Mouse (Mus musculus) hindbrain, embryonic 12.5 days (tissue): ENCODE measurements at regions not wholly inside any gene's neighbourhood (a gene's known extent, or its start where the extent isn't known, plus 50 kb on each side); places are given as distances from the start of the nearest gene placed in this dataset.
"Not testable (repeated sequence)": the region's sequence is repeated elsewhere in the genome, so short reads cannot be mapped to it uniquely, and the experiment has no call there.

Experiments used
- ATAC-seq: fragments of 200-750 bp; cut with Nextera tagmentation; 2 replicates; pipeline ENCODE4 v1.8.0; 2017; ENCODE audit warnings: moderate TSS enrichment; ENCODE audit not compliant: low FRiP score
- H3K27ac ChIP-seq: fragments of 300-500 bp; sonication (generic); 2 replicates; pipeline ENCODE4 v1.5.1; 2016; ENCODE audit warnings: mild to moderate bottlenecking
- H3K27me3 ChIP-seq: fragments of 300-500 bp; sonication (generic); 2 replicates; pipeline ENCODE4 v1.6.1; 2016; ENCODE audit warnings: mild to moderate bottlenecking
- H3K36me3 ChIP-seq: fragments of 300-500 bp; sonication (generic); 2 replicates; pipeline ENCODE4 v1.6.1; 2016; ENCODE audit warnings: mild to moderate bottlenecking
- H3K4me1 ChIP-seq: fragments of 300-500 bp; sonication (generic); 2 replicates; pipeline ENCODE4 v1.6.1; 2016
- H3K4me2 ChIP-seq: fragments of 300-500 bp; sonication (generic); replicated peaks from 2 replicates; pipeline ENCODE4 v1.6.1; 2016; ENCODE audit warnings: mild to moderate bottlenecking
- H3K4me3 ChIP-seq: fragments of 300-500 bp; sonication (generic); 2 replicates; pipeline ENCODE4 v1.5.1; 2016; ENCODE audit warnings: mild to moderate bottlenecking
- H3K9ac ChIP-seq: fragments of 300-500 bp; sonication (generic); 2 replicates; pipeline ENCODE4 v1.6.1; 2016; ENCODE audit warnings: mild to moderate bottlenecking, moderate library complexity
- H3K9me3 ChIP-seq: fragments of 300-500 bp; sonication (generic); replicated peaks from 2 replicates; pipeline ENCODE4 v1.6.1; 2016; ENCODE audit warnings: mild to moderate bottlenecking
- whole genome bisulfite sequencing: fragments of 180-500 bp; shearing (Covaris S2); methylation state at CpG from one replicate; pipeline ENCODE4 v1.1.7; 2016; 5-methylcytosine and 5-hydroxymethylcytosine counted together

GRCm38 (mm10) chr5:91860489-91860888 lies 102.4 kb downstream of the Rchy1 start:
- Histone ChIP-seq H3K27ac (no peak overlapping the region), H3K4me3 (no peak overlapping the region), H3K4me1 (no peaks in the 10 kb centered on the region), H3K4me2 (no peak overlapping the region), H3K36me3 (no peaks in the 10 kb centered on the region), H3K27me3 (no peaks in the 10 kb centered on the region), H3K9ac (no peak overlapping the region), H3K9me3 (no peaks in the 10 kb centered on the region)
- no peak for ATAC-seq
- 80% methylated on average over 2 of the region's 2 CpGs for WGBS

GRCm38 (mm10) chr5:91852330-91852729 lies 110.5 kb downstream of the Rchy1 start:
- Histone ChIP-seq H3K9me3 (no peaks in the 10 kb centered on the region), H3K4me2 (no peak overlapping the region), H3K4me1 (no peaks in the 10 kb centered on the region), H3K9ac (no peak overlapping the region), H3K27me3 (no peaks in the 10 kb centered on the region), H3K36me3 (no peaks in the 10 kb centered on the region), H3K4me3 (no peak overlapping the region), H3K27ac (no peak overlapping the region)
- WGBS = 83% methylated on average over 4 of the region's 4 CpGs
- no peak for ATAC-seq

- H3K4me3 ChIP-seq, H3K36me3 ChIP-seq, H3K27me3 ChIP-seq, H3K4me1 ChIP-seq, H3K9ac ChIP-seq, H3K4me2 ChIP-seq, H3K9me3 ChIP-seq, ATAC-seq, H3K27ac ChIP-seq: not testable (repeated sequence)
- WGBS = 85% methylated on average over 4 of the region's 4 CpGs
Observed at GRCm38 (mm10) chr5:91850862-91851569, 111.9 kb downstream of the Rchy1 start.

GRCm38 (mm10) chr5:91850440-91850839 lies 112.4 kb downstream of the Rchy1 start:
- Histone ChIP-seq H3K9me3 (no peaks in the 10 kb centered on the region), H3K4me2 (no peak overlapping the region), H3K27me3 (no peaks in the 10 kb centered on the region), H3K4me3 (no peak overlapping the region), H3K27ac (no peak overlapping the region), H3K4me1 (no peaks in the 10 kb centered on the region), H3K36me3 (no peaks in the 10 kb centered on the region), H3K9ac (no peak overlapping the region)
- no peak for ATAC-seq
- WGBS = 91% methylated on average over 5 of the region's 5 CpGs

GRCm38 (mm10) chr5:91849533-91849932 lies 113.3 kb downstream of the Rchy1 start:
- no peaks in the 10 kb centered on the region for H3K9me3 ChIP-seq
- H3K4me1 ChIP-seq = no peaks in the 10 kb centered on the region
- no peak overlapping the region for H3K9ac ChIP-seq
- ATAC-seq = no peak
- no peak overlapping the region for H3K4me3 ChIP-seq
- no peak overlapping the region for H3K4me2 ChIP-seq
- no peak overlapping the region for H3K27ac ChIP-seq
- no peaks in the 10 kb centered on the region for H3K36me3 ChIP-seq
- WGBS = 83% methylated on average over 2 of the region's 2 CpGs
- no peaks in the 10 kb centered on the region for H3K27me3 ChIP-seq

- no peaks in the 10 kb centered on the region for H3K9me3 ChIP-seq
- ATAC-seq = no peak
- H3K9ac ChIP-seq = no peak overlapping the region
- no peaks in the 10 kb centered on the region for H3K27me3 ChIP-seq
- no peak overlapping the region for H3K4me3 ChIP-seq
- no peaks in the 10 kb centered on the region for H3K4me1 ChIP-seq
- WGBS = 73% methylated on average over 4 of the region's 4 CpGs
- H3K36me3 ChIP-seq = no peaks in the 10 kb centered on the region
- H3K27ac ChIP-seq = no peak overlapping the region
- H3K4me2 ChIP-seq = no peak overlapping the region
Observed at GRCm38 (mm10) chr5:91849114-91849513, 113.8 kb downstream of the Rchy1 start.

- Histone ChIP-seq H3K4me3 (no peak overlapping the region), H3K9me3 (no peaks in the 10 kb centered on the region), H3K27me3 (no peaks in the 10 kb centered on the region), H3K9ac (no peak overlapping the region), H3K36me3 (no peaks in the 10 kb centered on the region), H3K4me2 (no peak overlapping the region), H3K27ac (no peak overlapping the region), H3K4me1 (no peaks in the 10 kb centered on the region)
- 85% methylated on average over 3 of the region's 3 CpGs for WGBS
- ATAC-seq = no peak
Observed at GRCm38 (mm10) chr5:91848528-91848927, 114.3 kb downstream of the Rchy1 start.

- Histone ChIP-seq H3K4me1 (no peaks in the 10 kb centered on the region), H3K4me3 (no peak overlapping the region), H3K36me3 (no peaks in the 10 kb centered on the region), H3K27ac (no peak overlapping the region), H3K9me3 (no peaks in the 10 kb centered on the region), H3K27me3 (no peaks in the 10 kb centered on the region), H3K9ac (no peak overlapping the region), H3K4me2 (no peak overlapping the region)
- no peak for ATAC-seq
- 88% methylated on average over 4 of the region's 4 CpGs for whole genome bisulfite sequencing
Observed at GRCm38 (mm10) chr5:91843044-91843443, 119.8 kb downstream of the Rchy1 start.

GRCm38 (mm10) chr5:91841066-91841465 lies 121.8 kb downstream of the Rchy1 start:
- Histone ChIP-seq H3K4me1 (no peaks in the 10 kb centered on the region), H3K4me2 (no peak overlapping the region), H3K36me3 (no peaks in the 10 kb centered on the region), H3K27me3 (no peaks in the 10 kb centered on the region), H3K9ac (no peak overlapping the region), H3K4me3 (no peak overlapping the region), H3K9me3 (no peaks in the 10 kb centered on the region), H3K27ac (no peak overlapping the region)
- WGBS = 91% methylated on average over 4 of the region's 4 CpGs
- ATAC-seq = no peak

- Histone ChIP-seq H3K27me3 (no peaks in the 10 kb centered on the region), H3K4me3 (no peak overlapping the region), H3K27ac (no peak overlapping the region), H3K4me2 (no peak overlapping the region), H3K9ac (no peak overlapping the region), H3K36me3 (no peaks in the 10 kb centered on the region), H3K4me1 (no peaks in the 10 kb centered on the region), H3K9me3 (0 out of 2 replicates have a peak, but pooled peaks cover 3% of the 10 kb centered on the region)
- WGBS = 81% methylated on average over 6 of the region's 6 CpGs
- no peak for ATAC-seq
Observed at GRCm38 (mm10) chr5:91828481-91828880, 134.4 kb downstream of the Rchy1 start.

- Histone ChIP-seq H3K4me3 (no peak overlapping the region), H3K27me3 (no peaks in the 10 kb centered on the region), H3K9me3 (0 out of 2 replicates have a peak, but pooled peaks cover 2% of the 10 kb centered on the region), H3K36me3 (no peaks in the 10 kb centered on the region), H3K4me1 (no peaks in the 10 kb centered on the region), H3K27ac (no peak overlapping the region), H3K9ac (no peak overlapping the region), H3K4me2 (no peak overlapping the region)
- WGBS = 33% methylated on average over 1 of the region's 1 CpGs
- no peak for ATAC-seq
Observed at GRCm38 (mm10) chr5:91826636-91827035, 136.2 kb downstream of the Rchy1 start.

GRCm38 (mm10) chr5:91822844-91823576 lies 139.9 kb downstream of the Rchy1 start:
- Histone ChIP-seq H3K9ac (no peak overlapping the region), H3K9me3 (no peaks in the 10 kb centered on the region), H3K4me3 (no peak overlapping the region), H3K36me3 (no peaks in the 10 kb centered on the region), H3K4me2 (no peak overlapping the region), H3K4me1 (no peaks in the 10 kb centered on the region), H3K27me3 (no peaks in the 10 kb centered on the region), H3K27ac (no peak overlapping the region)
- WGBS = 76% methylated on average over 9 of the region's 9 CpGs
- no peak for ATAC-seq

- no peaks in the 10 kb centered on the region for H3K27me3 ChIP-seq
- H3K9ac ChIP-seq = no peak overlapping the region
- H3K36me3 ChIP-seq = no peaks in the 10 kb centered on the region
- no peak overlapping the region for H3K27ac ChIP-seq
- H3K4me1 ChIP-seq = no peaks in the 10 kb centered on the region
- no peak overlapping the region for H3K4me2 ChIP-seq
- no peak overlapping the region for H3K4me3 ChIP-seq
- no peak for ATAC-seq
- WGBS = 64% methylated on average over 12 of the region's 12 CpGs
- H3K9me3 ChIP-seq = no peaks in the 10 kb centered on the region
Observed at GRCm38 (mm10) chr5:91818800-91819199, 144.1 kb downstream of the Rchy1 start.
